Mouse (Mus musculus) brown adipose tissue, adult 24 weeks (tissue): ENCODE results near the gene Cxcr6. TPM values are rescaled to one million over a fixed set of nuclear protein-coding genes. Genes with fewer than 3 reads are reported as not detected.

ENCODE experiments used
- H3K27ac ChIP-seq: fragments of 200-500 bp; replicated peaks from 2 replicates; pipeline ENCODE4 v1.5.1; 2012; ENCODE audit warnings: low read depth, mild to moderate bottlenecking, low read length
- H3K4me1 ChIP-seq: fragments of 200-500 bp; 2 replicates; pipeline ENCODE4 v1.6.1; 2012; ENCODE audit warnings: low read length, mixed read lengths; ENCODE audit not compliant: control insufficient read depth, insufficient read depth, insufficient read length
- H3K4me3 ChIP-seq: fragments of 200-500 bp; 2 replicates; pipeline ENCODE4 v1.5.1; 2012; ENCODE audit warnings: low read depth, mild to moderate bottlenecking, low read length, moderate library complexity; ENCODE audit not compliant: insufficient read depth
- polyA plus RNA-seq: library from polyadenylated mRNA; stranded (reverse); fragments of >200 nt; gene quantifications from 2 replicates; pipeline ENCODE4 v1.2.4, GENCODE M21; 2012; ENCODE audit not compliant: missing spikeins, insufficient read depth, insufficient read length

Cxcr6 gene
- polyA plus RNA-seq, 1 experiment: not detected

DNA sequence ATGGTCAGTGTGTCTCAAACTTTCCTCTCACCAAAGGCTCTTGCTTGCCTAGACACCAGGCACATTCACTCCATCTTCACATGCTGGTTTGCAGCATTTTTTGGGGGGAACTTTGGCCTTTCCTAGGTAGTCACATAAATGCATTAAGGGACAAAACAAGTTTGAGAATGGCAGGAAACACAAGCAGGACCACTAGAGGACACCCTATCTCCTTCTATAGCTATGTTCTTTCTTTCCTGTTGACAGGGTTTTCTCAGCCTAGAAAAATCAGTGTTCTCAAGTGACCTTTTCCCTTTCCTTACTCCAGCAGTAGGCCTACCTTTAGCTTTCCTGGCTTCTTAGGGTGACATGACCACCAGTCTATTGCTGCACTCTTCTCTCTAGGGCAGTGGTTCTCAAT, 3.4 kb upstream of the Cxcr6 start:
- Histone ChIP-seq H3K4me3 (no peak overlapping the region), H3K27ac (no peak overlapping the region), H3K4me1 (no peaks in the 10 kb centered on the region)

DNA sequence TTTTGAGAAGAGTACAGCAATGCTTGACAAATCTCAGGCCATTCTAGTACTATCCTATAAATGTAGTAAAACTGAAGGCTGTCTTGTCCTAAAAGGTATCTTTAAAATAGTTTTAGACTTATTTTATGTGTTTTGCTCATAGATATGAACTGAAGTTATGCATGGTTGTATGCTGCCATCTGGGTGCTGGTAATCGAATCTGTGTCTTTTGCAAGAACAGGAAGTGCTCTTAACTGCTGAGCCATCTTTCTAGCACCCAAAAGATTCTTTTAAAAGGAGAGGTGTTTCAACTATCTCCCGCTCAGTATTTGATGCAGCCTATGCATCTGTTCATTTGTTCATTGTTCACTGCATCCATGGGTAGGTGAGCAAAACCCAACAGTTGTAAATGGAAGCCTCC, 1.0 kb upstream of the Cxcr6 start:
- H3K4me3 ChIP-seq: no peak overlapping the region
- H3K4me1 ChIP-seq: no peaks in the 10 kb centered on the region
- H3K27ac ChIP-seq: no peak overlapping the region

DNA sequence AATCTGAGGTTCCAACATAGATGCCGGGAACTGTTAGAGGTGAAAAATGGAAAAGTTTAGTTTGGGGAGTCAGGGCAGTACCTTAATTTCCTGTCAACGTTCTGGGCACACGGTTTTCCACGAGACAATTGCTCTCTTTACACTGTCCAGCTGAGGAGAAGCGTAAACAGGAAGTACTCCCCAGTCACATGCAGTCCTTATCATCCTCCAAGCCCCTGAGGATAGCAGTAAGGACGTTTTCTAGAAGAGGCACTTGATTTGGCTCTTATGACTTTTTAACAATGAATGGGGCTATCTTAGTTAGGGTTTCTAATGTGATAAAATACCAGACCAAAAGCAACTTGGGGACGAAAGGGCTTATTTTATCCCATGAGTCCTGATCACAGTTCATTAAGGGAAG, 2.3 kb downstream of the Cxcr6 start:
- Histone ChIP-seq H3K27ac (0 out of 2 replicates have a peak overlapping the region, but pooled peaks have one; percentile 25), H3K4me1 (no peaks in the 10 kb centered on the region), H3K4me3 (no peak overlapping the region)

- no peak overlapping the region for H3K4me3 ChIP-seq
- no peak overlapping the region for H3K27ac ChIP-seq
These were observed 5.6 kb downstream of the Cxcr6 start for GRCm38 (mm10) chr9:123811831-123812230.

DNA sequence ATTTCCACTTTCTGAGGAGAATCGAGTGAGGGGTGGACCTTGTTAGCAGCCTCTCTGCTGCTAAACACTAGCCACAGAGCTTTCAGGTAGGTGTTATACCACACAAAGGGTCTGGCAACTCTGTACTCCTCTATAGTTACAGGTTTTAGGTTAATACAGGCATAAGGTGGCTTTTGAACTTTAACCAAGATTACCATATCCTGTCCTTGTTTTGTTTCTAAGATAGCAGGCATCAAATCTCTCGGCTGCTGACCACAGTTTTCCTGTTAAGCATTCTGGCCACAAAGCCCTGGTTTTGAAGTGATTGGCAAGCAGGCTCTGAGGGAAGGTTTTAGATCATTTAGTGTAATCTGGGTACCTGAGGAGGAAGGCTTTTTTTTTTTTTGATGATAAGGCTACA, 8.1 kb downstream of the Cxcr6 start:
- Histone ChIP-seq H3K27ac (no peak overlapping the region), H3K4me3 (no peak overlapping the region), H3K4me1 (peaks cover 9% of the 10 kb centered on the region; the same call in 1 of the 2 replicates)

More at GRCm38 (mm10) chr9:123811831-123812230, 5.6 kb downstream of the Cxcr6 start:
- H3K4me1 ChIP-seq: peaks cover 9% of the 10 kb centered on the region; the same call in 1 of the 2 replicates

GRCm38 (mm10) chr9:123814821-123815220, 8.5 kb downstream of the Cxcr6 start:
- Histone ChIP-seq H3K4me3 (no peak overlapping the region), H3K27ac (peak overlapping the region; percentile 43; the same call in 1 of the 2 replicates), H3K4me1 (peaks cover 9% of the 10 kb centered on the region; the same call in 1 of the 2 replicates)

GRCm38 (mm10) chr9:123815444-123815843, 9.2 kb downstream of the Cxcr6 start:
- Histone ChIP-seq H3K4me3 (no peak overlapping the region), H3K4me1 (peaks cover 9% of the 10 kb centered on the region; the same call in 1 of the 2 replicates), H3K27ac (peak overlapping the region; percentile 43; the same call in 1 of the 2 replicates)

DNA sequence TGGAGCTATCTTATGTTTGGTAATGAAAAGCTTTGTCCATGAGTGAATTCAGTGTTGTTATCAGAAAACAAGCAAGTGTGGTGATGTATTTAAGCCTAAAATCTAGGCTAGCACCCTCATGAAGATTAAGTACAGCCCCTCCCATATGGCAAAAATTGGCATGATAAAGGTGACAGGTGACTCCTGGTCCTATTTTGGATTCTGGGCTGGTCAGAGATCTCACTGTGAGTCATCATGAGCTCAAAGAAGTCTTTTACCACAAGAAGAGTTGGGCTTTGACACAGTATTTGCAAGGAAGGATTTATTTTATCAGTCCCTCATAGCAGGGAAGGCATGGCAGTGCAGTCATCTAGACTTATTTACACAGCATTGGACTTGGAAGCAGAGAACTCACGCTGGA, 9.7 kb downstream of the Cxcr6 start:
- H3K4me1 ChIP-seq: peaks cover 9% of the 10 kb centered on the region; the same call in 1 of the 2 replicates
- H3K27ac ChIP-seq: no peak overlapping the region
- H3K4me3 ChIP-seq: no peak overlapping the region

- Histone ChIP-seq H3K27ac (no peak overlapping the region), H3K4me1 (peaks cover 9% of the 10 kb centered on the region; the same call in 1 of the 2 replicates), H3K4me3 (no peak overlapping the region)
These were observed 12.3 kb downstream of the Cxcr6 start for GRCm38 (mm10) chr9:123818601-123819000.

DNA sequence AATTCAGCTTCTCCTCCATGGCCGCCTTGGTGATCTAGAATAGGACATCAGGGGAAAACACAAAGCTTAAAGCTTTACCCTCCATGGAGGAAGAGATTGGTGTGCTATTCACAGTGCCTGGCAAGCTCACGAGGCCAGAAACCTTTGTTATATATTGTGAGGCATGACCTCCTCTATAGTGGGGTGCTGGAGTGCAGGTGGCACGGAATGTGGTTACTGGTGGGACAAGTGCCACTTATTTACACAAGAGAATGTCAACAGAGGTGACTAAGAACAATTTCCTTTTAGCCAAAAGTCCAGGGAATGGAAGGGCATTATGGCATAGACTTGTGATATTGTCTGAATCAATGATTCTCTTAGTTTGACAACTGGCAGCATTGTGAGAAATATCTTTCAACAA, 20.4 kb downstream of the Cxcr6 start:
- Histone ChIP-seq H3K4me3 (no peak overlapping the region), H3K4me1 (no peaks in the 10 kb centered on the region), H3K27ac (no peak overlapping the region)

DNA sequence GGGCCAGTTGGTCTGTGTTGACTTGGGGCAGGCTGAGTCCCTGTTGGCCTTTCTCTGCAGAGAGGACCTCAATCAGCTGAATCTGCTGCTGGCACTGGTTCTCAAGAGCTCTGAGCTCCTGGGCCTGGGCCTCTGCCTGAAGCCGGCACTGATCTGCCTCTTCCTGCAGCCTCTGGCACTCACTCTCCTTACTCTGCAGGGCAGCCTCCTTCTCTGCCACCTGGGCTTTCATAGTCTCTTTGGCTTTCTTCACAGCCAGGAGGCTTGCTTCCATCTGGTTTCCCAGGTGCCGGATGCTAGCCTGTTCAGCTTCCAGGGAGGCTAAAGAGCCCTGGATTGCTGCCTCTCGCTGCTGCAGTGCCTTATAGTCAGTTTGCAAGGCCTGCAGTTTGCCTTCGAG, 22.6 kb downstream of the Cxcr6 start:
- Histone ChIP-seq H3K4me1 (no peaks in the 10 kb centered on the region), H3K4me3 (no peak overlapping the region)

GRCm38 (mm10) chr9:123835851-123836250, 29.6 kb downstream of the Cxcr6 start:
- H3K4me1 ChIP-seq: no peaks in the 10 kb centered on the region
- H3K27ac ChIP-seq: no peak overlapping the region
- no peak overlapping the region for H3K4me3 ChIP-seq

More for the DNA sequence above, 22.6 kb downstream of the Cxcr6 start:
- H3K27ac ChIP-seq: no peak overlapping the region

DNA sequence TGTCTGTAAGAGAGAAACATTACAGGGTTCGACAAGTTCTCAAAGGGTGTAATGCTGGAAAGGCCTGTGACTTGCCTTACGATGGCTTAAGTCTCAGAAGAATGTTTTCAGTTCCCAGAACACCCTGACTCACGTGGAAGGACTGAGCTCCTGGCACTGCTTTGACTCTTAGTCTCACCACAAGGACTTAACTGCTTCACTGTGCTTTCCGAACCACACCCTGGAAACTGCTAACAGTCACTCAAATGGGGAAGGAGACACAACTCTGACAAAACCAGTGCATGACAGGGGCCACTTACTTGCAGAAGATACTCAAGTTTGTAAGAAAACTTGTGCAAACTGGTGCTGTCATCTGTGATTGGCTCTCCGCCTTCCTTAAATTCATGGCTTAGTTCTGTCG, 34.0 kb downstream of the Cxcr6 start:
- Histone ChIP-seq H3K4me1 (0 out of 2 replicates have a peak, but pooled peaks cover under 1% of the 10 kb centered on the region), H3K4me3 (no peak overlapping the region), H3K27ac (no peak overlapping the region)

- Histone ChIP-seq H3K27ac (peak overlapping the region; percentile 79), H3K4me1 (peaks cover 5% of the 10 kb centered on the region; the same call in 1 of the 2 replicates), H3K4me3 (no peak overlapping the region)
These were observed 38.2 kb downstream of the Cxcr6 start for GRCm38 (mm10) chr9:123844468-123844867.

GRCm38 (mm10) chr9:123845120-123845519, 38.8 kb downstream of the Cxcr6 start:
- Histone ChIP-seq H3K4me3 (no peak overlapping the region), H3K4me1 (peaks cover 7% of the 10 kb centered on the region), H3K27ac (peak overlapping the region; percentile 79)

DNA sequence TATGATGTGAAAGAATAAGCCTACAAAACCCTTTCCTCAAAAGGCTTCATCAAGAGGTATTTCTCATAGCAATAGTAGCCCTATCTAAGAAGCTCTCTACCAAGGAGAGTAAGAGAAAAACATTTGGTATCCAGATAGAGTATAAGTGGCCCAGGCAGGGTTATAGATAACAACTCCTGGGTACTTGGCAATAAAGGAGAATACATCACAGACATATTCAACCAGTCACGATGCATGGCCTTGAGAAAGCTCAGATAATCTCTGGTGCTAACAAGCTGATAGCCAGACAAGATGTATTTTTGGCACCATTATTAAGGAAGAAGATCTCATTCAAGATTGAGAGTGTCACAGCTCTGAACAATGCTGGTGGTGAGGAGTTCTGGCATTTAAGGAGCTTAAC, 40.2 kb downstream of the Cxcr6 start:
- no peak overlapping the region for H3K4me3 ChIP-seq
- no peak overlapping the region for H3K27ac ChIP-seq
- H3K4me1 ChIP-seq: peaks cover 9% of the 10 kb centered on the region
